Mouse (Mus musculus): ENCODE results near the gene Os9.

- TF ChIP-seq POLR2A (IDR thresholded peaks at IDR 0.05; ENCODE audit: low read depth, low read length): no peak
- no peak for TF ChIP-seq CTCF (IDR thresholded peaks at IDR 0.05; ENCODE audit: borderline replicate concordance, insufficient read depth, low read length)
Observed at GRCm38 (mm10) chr10:127092742-127093141, 28.2 kb downstream of the Os9 start.
